Mouse (Mus musculus): Measurements from ENCODE around the gene Fkbp6. TPM values are rescaled to one million over a fixed set of nuclear protein-coding genes. Genes with fewer than 3 reads are reported as not detected.

Fkbp6 gene
- 0.11 and 0.33 TPM in 2 replicates for polyA plus RNA-seq (2015; fragmentation: Nextera tagmentation; extraction: Ambion mirVana)

DNA sequence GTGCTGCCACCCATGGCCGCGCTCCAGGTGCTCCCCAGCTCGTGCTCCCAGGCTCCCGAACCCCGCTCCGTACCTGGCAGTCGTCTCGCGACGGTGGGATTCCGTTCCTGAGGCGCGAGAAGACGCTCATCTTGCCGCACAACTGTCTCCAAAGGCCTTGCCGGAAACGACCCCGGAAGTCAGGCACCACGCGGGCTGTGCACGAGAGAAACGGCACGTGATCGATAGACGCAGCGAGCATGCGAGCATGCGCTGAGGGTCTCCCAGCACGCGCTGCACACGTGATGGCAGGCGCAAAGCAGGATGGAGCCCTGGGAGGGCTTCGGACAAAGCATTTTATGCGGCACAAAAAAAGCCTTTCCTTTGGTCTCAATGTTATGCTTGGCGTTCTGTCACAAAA is at the start of gene Fkbp6:
TSS of gene Fkbp6 (minus strand) at position 183 of the 400 bp plus-strand sequence.
- Histone ChIP-seq H3K4me2 (no peak within 1 kb of the TSS), H3K4me1 (no peaks in the 10 kb centered on the region), H3K9ac (no peak within 1 kb of the TSS), H3K27ac (replicated peaks) (no peak within 1 kb of the TSS), H3K27me3 (replicated peaks) (peaks cover 34% of the 10 kb centered on the region), H3K4me3 (no peak within 1 kb of the TSS), H3K9me3 (peaks cover 10% of the 10 kb centered on the region), H3K36me3 (no peaks in the 10 kb centered on the region)
- WGBS: 84% methylated on average over 35 of the region's 35 CpGs
- ATAC-seq (ENCODE audit: extremely low read depth, insufficient number of reproducible peaks, low FRiP score, low TSS enrichment): no peak

- no peak for ATAC-seq (ENCODE audit: extremely low read depth, insufficient number of reproducible peaks, low FRiP score, low TSS enrichment)
- Histone ChIP-seq H3K27ac (replicated peaks) (no peak overlapping the region), H3K4me3 (no peak overlapping the region), H3K4me1 (peaks cover 6% of the 10 kb centered on the region), H3K27me3 (replicated peaks) (no peaks in the 10 kb centered on the region; the same call in 1 of the 2 replicates), H3K4me2 (no peak overlapping the region), H3K9ac (no peak overlapping the region), H3K9me3 (no peaks in the 10 kb centered on the region), H3K36me3 (no peaks in the 10 kb centered on the region)
- WGBS: 37% methylated on average over 6 of the region's 6 CpGs
Measured at GRCm38 (mm10) chr5:135399382-135399781, 49.5 kb upstream of the Fkbp6 start.

DNA sequence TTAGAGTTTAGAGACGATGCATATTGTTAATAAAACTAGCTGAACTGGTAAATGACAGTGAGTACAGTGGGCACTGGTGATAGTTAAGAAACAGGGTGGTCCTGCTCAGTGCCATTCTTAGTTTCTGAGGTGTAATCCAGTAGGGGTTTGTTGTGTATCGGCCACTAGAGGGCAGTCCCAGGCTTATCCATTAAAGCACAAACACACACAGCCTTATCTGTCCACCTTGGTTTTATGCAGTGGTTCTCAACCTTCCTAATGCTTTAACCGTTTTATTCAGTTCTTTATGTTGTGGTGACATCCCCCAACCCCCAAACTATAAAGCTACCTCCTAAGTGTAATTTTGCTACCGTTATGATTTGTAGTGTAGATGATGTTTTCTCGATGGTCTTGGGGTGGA is 46.0 kb upstream of the Fkbp6 start:
- 43% methylated on average over 5 of the region's 5 CpGs for WGBS

DNA sequence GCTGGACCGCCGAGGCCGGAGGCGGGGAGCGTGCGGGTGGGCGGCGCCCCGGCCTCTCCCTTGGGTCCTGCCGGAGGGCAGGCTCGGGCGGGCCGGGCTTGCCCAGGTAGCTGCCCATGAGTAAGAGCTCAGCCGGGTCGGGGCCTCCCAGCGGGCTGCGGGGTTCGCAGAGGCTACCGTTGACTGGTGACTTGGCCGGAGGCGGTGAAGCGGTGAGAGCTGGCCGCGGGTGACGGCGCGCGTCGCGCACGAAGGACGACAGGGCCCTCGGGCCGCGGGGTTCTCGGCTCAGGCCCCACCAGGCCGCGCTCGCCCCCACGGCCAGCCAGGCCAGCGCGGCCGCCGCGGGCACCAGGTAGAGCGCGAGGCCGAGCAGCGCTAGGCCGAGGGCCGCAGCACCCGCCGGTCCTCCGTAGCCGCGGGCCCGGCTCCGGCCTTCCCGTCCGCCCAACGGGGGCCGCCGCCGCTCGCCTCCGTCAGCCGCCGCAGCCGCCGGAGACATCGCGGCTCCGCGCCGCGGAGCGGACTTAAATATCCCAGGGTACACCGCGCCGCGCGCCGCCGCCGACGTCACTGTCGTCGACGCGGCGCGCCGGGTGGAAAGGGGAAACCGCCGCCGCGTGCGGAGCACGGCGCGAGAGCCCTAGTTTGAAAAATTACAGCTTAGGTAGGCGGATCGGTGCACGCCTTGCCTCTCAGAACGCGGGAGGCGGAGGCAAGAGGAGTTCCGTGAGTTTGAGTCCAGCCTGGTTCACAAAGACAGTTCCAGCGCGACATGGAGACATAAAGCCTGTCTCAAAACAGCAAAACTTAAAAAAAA is 44.4 kb upstream of the Fkbp6 start, which contains the start of gene Pom121:
TSS of gene Pom121 (minus strand) at position 543 of the 820 bp plus-strand sequence.
- Histone ChIP-seq H3K36me3 (peaks cover 32% of the 10 kb centered on the region), H3K27me3 (replicated peaks) (no peaks in the 10 kb centered on the region; the same call in 1 of the 2 replicates), H3K9me3 (no peaks in the 10 kb centered on the region), H3K27ac (replicated peaks) (peak within 1 kb of the TSS; percentile 88), H3K4me3 (peak within 1 kb of the TSS; percentile 78), H3K4me1 (peaks cover 17% of the 10 kb centered on the region), H3K9ac (peak within 1 kb of the TSS; percentile 98), H3K4me2 (peak within 1 kb of the TSS; percentile 83)
- peak; percentile 73 for ATAC-seq (ENCODE audit: extremely low read depth, insufficient number of reproducible peaks, low FRiP score, low TSS enrichment)
- WGBS: under 1% methylated on average over 93 of the region's 110 CpGs

More for the DNA sequence above, 46.0 kb upstream of the Fkbp6 start:
- peaks cover 17% of the 10 kb centered on the region for H3K4me1 ChIP-seq
- no peak overlapping the region for H3K27ac ChIP-seq (replicated peaks)
- peaks cover 16% of the 10 kb centered on the region for H3K36me3 ChIP-seq
- ATAC-seq (ENCODE audit: extremely low read depth, insufficient number of reproducible peaks, low FRiP score, low TSS enrichment): no peak
- no peaks in the 10 kb centered on the region for H3K9me3 ChIP-seq
- no peak overlapping the region for H3K9ac ChIP-seq
- no peak overlapping the region for H3K4me2 ChIP-seq
- H3K27me3 ChIP-seq (replicated peaks): no peaks in the 10 kb centered on the region; the same call in 1 of the 2 replicates
- H3K4me3 ChIP-seq: no peak overlapping the region

GRCm38 (mm10) chr5:135383771-135384170 is 33.9 kb upstream of the Fkbp6 start:
- Histone ChIP-seq H3K27me3 (replicated peaks) (no peaks in the 10 kb centered on the region), H3K27ac (replicated peaks) (no peak overlapping the region), H3K36me3 (peaks cover 99% of the 10 kb centered on the region), H3K4me2 (no peak overlapping the region), H3K9me3 (no peaks in the 10 kb centered on the region), H3K9ac (no peak overlapping the region), H3K4me3 (no peak overlapping the region), H3K4me1 (no peaks in the 10 kb centered on the region)
- 81% methylated on average over 10 of the region's 10 CpGs for WGBS
- ATAC-seq (ENCODE audit: extremely low read depth, insufficient number of reproducible peaks, low FRiP score, low TSS enrichment): no peak

DNA sequence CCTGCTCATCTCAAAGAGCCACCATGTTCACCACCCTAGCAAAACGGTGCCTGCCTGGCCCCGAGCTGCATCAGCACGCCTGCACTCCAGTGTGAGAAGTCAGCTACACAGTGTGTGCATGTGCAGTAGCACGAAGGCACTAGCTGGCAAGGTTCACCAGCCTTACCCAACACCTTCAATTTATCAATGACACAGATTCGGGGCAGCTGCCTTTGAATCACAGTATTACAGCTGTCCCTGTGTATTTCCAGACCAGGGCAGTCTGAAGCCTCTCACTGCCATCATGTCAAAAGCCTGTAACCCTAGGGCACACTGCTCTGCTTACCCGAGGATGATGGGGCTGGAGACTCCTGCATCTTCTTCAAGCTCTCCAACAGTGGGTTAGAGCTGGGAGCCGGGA is 32.9 kb upstream of the Fkbp6 start:
- Histone ChIP-seq H3K27ac (replicated peaks) (no peak overlapping the region), H3K4me2 (no peak overlapping the region), H3K9me3 (no peaks in the 10 kb centered on the region), H3K36me3 (peaks cover 99% of the 10 kb centered on the region), H3K4me3 (no peak overlapping the region), H3K9ac (no peak overlapping the region), H3K27me3 (replicated peaks) (no peaks in the 10 kb centered on the region), H3K4me1 (no peaks in the 10 kb centered on the region)
- no peak for ATAC-seq (ENCODE audit: extremely low read depth, insufficient number of reproducible peaks, low FRiP score, low TSS enrichment)
- WGBS: 86% methylated on average over 7 of the region's 7 CpGs

DNA sequence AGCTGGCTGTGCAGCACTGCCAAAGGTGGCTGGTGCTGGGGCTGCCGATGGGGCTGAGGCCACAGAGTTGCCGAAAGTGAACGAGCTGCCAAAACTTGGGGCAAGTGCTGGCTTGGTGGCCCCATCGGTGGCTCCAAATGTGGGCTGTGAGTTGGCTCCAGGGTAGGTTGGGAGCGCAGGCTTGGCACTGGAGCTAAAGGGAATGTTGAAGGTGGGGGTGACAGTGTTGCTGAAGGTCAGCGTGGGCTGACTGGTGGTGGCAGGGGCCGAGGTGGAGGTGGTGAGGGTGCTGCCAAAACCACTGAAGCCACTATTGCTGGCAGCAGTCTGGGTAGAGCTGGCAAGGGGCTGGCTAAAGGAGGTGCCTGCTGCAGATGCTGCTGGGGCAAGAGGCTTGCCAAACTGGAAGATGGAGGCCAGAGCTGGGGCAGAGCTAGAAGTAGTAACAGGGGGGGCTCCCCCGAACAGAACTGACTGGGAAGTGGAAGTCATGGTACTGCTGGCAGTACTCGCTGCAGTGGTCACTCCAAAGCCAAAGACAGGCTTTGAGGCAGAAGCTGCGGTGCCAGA is 31.6 kb upstream of the Fkbp6 start:
- H3K36me3 ChIP-seq: peaks cover 99% of the 10 kb centered on the region
- H3K4me2 ChIP-seq: no peak overlapping the region
- no peaks in the 10 kb centered on the region for H3K4me1 ChIP-seq
- H3K27me3 ChIP-seq (replicated peaks): no peaks in the 10 kb centered on the region
- no peak overlapping the region for H3K4me3 ChIP-seq
- no peaks in the 10 kb centered on the region for H3K9me3 ChIP-seq
- no peak for ATAC-seq (ENCODE audit: extremely low read depth, insufficient number of reproducible peaks, low FRiP score, low TSS enrichment)
- H3K9ac ChIP-seq: no peak overlapping the region
- no peak overlapping the region for H3K27ac ChIP-seq (replicated peaks)
- 93% methylated on average over 10 of the region's 10 CpGs for WGBS

DNA sequence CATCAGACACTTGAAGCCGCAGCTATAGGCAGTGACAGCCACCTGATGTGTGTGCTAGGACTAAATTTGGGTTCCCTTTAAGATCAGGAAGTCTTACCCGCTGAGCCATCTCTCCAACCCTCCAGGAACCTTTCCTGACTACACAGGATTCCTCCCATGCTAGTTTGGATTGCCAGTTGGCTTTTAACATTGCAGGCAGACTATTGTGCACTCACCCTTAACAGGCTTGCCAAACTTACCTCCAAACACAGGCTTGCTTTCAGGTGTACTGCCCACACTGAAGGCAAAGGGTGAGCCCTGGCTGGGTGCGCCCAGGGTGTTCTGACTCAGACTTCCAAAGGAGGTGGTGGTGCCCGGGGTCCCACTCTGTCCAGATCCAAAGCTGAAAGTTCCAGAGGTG is 30.8 kb upstream of the Fkbp6 start:
- H3K36me3 ChIP-seq: peaks cover 99% of the 10 kb centered on the region
- ATAC-seq (ENCODE audit: extremely low read depth, insufficient number of reproducible peaks, low FRiP score, low TSS enrichment): no peak
- H3K27me3 ChIP-seq (replicated peaks): no peaks in the 10 kb centered on the region
- 94% methylated on average over 4 of the region's 4 CpGs for WGBS
- H3K9me3 ChIP-seq: no peaks in the 10 kb centered on the region
- no peak overlapping the region for H3K27ac ChIP-seq (replicated peaks)
- H3K4me1 ChIP-seq: no peaks in the 10 kb centered on the region
- no peak overlapping the region for H3K4me3 ChIP-seq
- H3K4me2 ChIP-seq: no peak overlapping the region
- no peak overlapping the region for H3K9ac ChIP-seq

DNA sequence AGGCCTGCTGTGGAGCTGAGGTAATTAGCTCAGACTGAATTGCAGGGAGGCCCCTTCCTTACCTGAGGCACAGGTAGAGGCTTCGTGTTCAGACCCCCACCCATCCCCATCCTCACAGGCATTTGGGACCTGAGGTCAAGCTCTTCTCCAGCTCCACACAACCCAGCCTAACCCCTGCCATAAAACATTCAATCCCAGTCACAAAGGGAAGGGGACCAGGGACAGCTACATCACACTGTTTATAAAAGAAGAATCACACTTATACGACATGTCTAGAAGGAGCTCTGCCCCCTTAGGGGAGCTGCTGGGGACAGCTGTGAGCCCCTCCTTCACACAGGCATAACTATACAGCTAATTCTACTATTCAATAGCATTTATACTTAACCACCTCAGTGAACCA is 26.5 kb upstream of the Fkbp6 start:
- H3K9ac ChIP-seq: no peak overlapping the region
- H3K36me3 ChIP-seq: peaks cover 100% of the 10 kb centered on the region
- H3K27ac ChIP-seq (replicated peaks): no peak overlapping the region
- no peak overlapping the region for H3K4me3 ChIP-seq
- H3K9me3 ChIP-seq: no peaks in the 10 kb centered on the region
- peaks cover 9% of the 10 kb centered on the region for H3K4me1 ChIP-seq
- no peaks in the 10 kb centered on the region for H3K27me3 ChIP-seq (replicated peaks)
- no peak overlapping the region for H3K4me2 ChIP-seq
- 80% methylated on average over 2 of the region's 2 CpGs for WGBS
- no peak for ATAC-seq (ENCODE audit: extremely low read depth, insufficient number of reproducible peaks, low FRiP score, low TSS enrichment)

GRCm38 (mm10) chr5:135375167-135375566 is 25.3 kb upstream of the Fkbp6 start:
- no peaks in the 10 kb centered on the region for H3K27me3 ChIP-seq (replicated peaks)
- H3K9me3 ChIP-seq: no peaks in the 10 kb centered on the region
- no peak overlapping the region for H3K4me2 ChIP-seq
- H3K27ac ChIP-seq (replicated peaks): no peak overlapping the region
- peaks cover 90% of the 10 kb centered on the region for H3K36me3 ChIP-seq
- ATAC-seq (ENCODE audit: extremely low read depth, insufficient number of reproducible peaks, low FRiP score, low TSS enrichment): no peak
- H3K4me1 ChIP-seq: peaks cover 20% of the 10 kb centered on the region
- 48% methylated on average over 8 of the region's 8 CpGs for WGBS
- no peak overlapping the region for H3K4me3 ChIP-seq
- no peak overlapping the region for H3K9ac ChIP-seq

DNA sequence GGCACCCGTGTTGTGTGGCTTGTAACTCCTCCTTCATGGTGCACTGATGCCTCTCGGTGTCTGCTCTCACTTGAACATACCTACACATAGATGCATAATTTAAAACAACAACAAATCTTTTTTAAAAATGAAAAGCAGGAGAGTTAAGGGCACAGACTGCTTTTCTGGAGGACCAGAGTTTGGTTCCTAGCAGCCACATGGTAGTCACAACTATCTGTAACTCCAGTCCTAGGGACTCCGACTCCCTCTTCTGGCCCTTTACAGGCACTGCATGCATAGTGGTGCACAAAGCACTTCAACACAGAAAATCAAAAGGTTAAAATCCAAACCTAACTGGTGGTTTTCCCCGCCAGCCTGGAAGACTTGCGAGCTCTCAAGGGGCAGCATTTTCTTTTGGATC is 23.8 kb upstream of the Fkbp6 start:
- Histone ChIP-seq H3K27me3 (replicated peaks) (no peaks in the 10 kb centered on the region), H3K4me2 (no peak overlapping the region), H3K27ac (replicated peaks) (no peak overlapping the region), H3K4me3 (no peak overlapping the region), H3K36me3 (peaks cover 75% of the 10 kb centered on the region), H3K9ac (no peak overlapping the region), H3K9me3 (no peaks in the 10 kb centered on the region), H3K4me1 (peaks cover 26% of the 10 kb centered on the region)
- no peak for ATAC-seq (ENCODE audit: extremely low read depth, insufficient number of reproducible peaks, low FRiP score, low TSS enrichment)
- 89% methylated on average over 5 of the region's 5 CpGs for WGBS

Measured in heart, embryonic 13.5 days (tissue).